Mouse (Mus musculus): ENCODE data around the gene Lair1. TPM values are rescaled to one million over a fixed set of nuclear protein-coding genes. Genes with fewer than 3 reads are reported as not detected.

Gene Lair1
- polyA plus RNA-seq, 1 experiment from 2014 or later = 2.6 TPM

DNA sequence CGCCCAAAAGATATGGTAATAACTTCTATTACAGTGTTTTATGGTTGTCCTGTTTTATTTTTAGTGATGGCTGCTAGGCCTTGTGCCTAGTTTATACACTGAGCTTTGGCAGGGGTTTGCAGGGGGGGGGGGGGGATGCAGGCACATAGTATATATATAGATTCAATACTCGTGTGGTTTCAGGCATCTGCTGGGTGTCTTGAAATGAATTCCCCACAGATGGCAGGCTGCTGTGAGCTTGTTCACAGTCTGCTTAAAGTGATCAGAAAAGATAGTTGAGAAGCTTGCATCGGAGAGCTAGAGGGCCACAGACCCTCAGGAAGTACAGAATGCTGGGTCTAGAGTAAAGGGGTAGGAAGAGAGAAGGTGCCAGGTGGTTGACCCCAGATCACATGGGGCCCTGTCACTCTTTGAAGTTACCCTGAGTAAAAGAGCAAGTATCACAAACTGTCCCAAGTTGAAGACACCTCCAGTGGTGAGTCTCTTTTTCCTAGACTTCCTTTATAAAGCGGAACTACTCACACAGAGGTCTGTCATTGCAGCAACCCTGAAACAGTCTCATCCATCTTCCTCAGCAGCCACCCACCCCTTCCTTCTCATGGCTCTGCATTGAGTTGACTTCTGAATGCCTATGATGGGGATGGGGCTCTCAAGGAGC, 24.4 kb upstream of the Lair1 start:
- ATAC-seq (ENCODE audit: low FRiP score) (no peak), DNase-seq (ENCODE audit: low spot score) (no peak)
- Histone ChIP-seq H3K36me3 (ENCODE audit: control insufficient read depth, insufficient read depth, low read length) (no peaks in the 10 kb centered on the region), H3K4me1 (replicated peaks; ENCODE audit: control insufficient read depth, insufficient read depth, low read length) (no peaks in the 10 kb centered on the region), H3K27ac (ENCODE audit: low read depth, low read length) (no peak overlapping the region), H3K9me3 (ENCODE audit: control insufficient read depth, low read length) (no peaks in the 10 kb centered on the region), H3K9ac (ENCODE audit: low read depth, low read length) (no peak overlapping the region), H3K4me3 (ENCODE audit: low read depth, low read length) (no peak overlapping the region), H3K4me2 (replicated peaks; ENCODE audit: low read depth, low read length) (no peak overlapping the region), H3K27me3 (ENCODE audit: control insufficient read depth, insufficient read depth, low read length) (no peaks in the 10 kb centered on the region)
- WGBS = 77% methylated on average over 4 of the region's 4 CpGs

DNA sequence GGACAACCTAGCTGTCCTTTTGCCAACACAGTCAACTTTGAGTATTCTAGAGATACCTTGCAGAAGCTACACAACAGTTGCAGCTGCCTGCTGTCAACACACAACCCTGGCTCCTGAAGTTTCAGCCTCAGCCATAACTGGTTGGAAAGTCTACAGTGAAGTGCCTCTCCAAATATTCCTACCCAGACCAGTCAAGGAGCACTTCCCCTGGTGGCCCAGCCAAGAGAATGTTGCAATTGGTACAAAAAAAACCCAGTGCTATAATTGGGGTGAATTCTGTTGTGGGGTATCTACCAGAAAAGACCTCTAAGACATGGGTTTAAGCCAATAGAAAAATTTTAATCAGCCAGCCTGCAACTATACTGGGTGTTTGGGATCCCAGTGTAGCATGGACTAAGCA, 22.6 kb upstream of the Lair1 start:
- no peaks in the 10 kb centered on the region for H3K4me1 ChIP-seq (replicated peaks; ENCODE audit: control insufficient read depth, insufficient read depth, low read length)
- no peaks in the 10 kb centered on the region for H3K36me3 ChIP-seq (ENCODE audit: control insufficient read depth, insufficient read depth, low read length)
- no peak overlapping the region for H3K9ac ChIP-seq (ENCODE audit: low read depth, low read length)
- no peak overlapping the region for H3K4me2 ChIP-seq (replicated peaks; ENCODE audit: low read depth, low read length)
- H3K9me3 ChIP-seq (ENCODE audit: control insufficient read depth, low read length) = no peaks in the 10 kb centered on the region
- no peak overlapping the region for H3K4me3 ChIP-seq (ENCODE audit: low read depth, low read length)
- H3K27me3 ChIP-seq (ENCODE audit: control insufficient read depth, insufficient read depth, low read length) = no peaks in the 10 kb centered on the region
- H3K27ac ChIP-seq (ENCODE audit: low read depth, low read length) = no peak overlapping the region
- ATAC-seq (ENCODE audit: low FRiP score) (no peak), DNase-seq (ENCODE audit: low spot score) (no peak)

DNA sequence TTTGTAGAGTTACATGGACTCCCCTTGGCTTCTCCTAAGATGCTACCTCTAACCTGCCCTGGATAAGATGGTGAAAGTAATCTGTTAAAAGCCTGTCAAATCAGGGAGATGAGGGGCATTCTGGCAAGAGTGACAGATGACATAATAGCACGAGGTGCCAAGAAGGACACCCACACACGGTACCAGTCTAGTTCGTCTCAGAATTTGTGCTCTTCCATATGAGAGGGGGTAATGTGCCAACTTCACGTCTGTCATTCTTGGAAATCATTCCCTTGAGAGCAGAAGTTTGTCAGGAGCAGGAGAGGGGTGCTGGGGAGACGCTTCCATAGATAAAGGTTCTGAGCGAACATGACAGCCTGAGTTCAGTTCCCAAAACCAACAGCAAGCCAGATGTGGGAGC, 21.2 kb upstream of the Lair1 start:
- Histone ChIP-seq H3K9me3 (ENCODE audit: control insufficient read depth, low read length) (no peaks in the 10 kb centered on the region), H3K36me3 (ENCODE audit: control insufficient read depth, insufficient read depth, low read length) (no peaks in the 10 kb centered on the region), H3K27ac (ENCODE audit: low read depth, low read length) (no peak overlapping the region), H3K4me2 (replicated peaks; ENCODE audit: low read depth, low read length) (no peak overlapping the region), H3K9ac (ENCODE audit: low read depth, low read length) (no peak overlapping the region), H3K4me3 (ENCODE audit: low read depth, low read length) (no peak overlapping the region), H3K4me1 (replicated peaks; ENCODE audit: control insufficient read depth, insufficient read depth, low read length) (no peaks in the 10 kb centered on the region), H3K27me3 (ENCODE audit: control insufficient read depth, insufficient read depth, low read length) (no peaks in the 10 kb centered on the region)
- ATAC-seq (ENCODE audit: low FRiP score) (no peak), DNase-seq (ENCODE audit: low spot score) (no peak)
- 69% methylated on average over 6 of the region's 6 CpGs for WGBS

DNA sequence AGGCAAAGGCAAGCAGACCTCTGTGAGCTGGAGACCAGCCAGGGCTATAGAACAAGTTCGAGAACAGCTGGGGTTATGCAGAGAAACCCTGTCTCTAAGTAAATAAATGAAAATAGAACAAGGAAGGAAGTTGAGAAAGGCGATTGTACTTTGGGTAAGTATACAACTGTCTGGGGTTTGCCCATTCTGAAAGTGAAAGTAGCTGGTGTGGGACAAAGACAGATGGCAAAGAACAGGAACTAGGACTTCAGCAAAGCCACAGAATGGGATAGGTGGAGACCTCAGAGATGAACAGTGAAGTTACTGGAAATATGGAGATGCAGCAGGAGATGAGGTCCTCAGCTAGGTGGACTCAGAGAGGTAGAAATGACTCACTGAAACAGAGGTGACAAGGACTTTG, 19.8 kb upstream of the Lair1 start:
- WGBS = 69% methylated on average over 2 of the region's 2 CpGs
- H3K36me3 ChIP-seq (ENCODE audit: control insufficient read depth, insufficient read depth, low read length) = no peaks in the 10 kb centered on the region
- DNase-seq (ENCODE audit: low spot score) (no peak), ATAC-seq (ENCODE audit: low FRiP score) (no peak)
- H3K27me3 ChIP-seq (ENCODE audit: control insufficient read depth, insufficient read depth, low read length) = no peaks in the 10 kb centered on the region
- no peak overlapping the region for H3K9ac ChIP-seq (ENCODE audit: low read depth, low read length)
- H3K4me1 ChIP-seq (replicated peaks; ENCODE audit: control insufficient read depth, insufficient read depth, low read length) = no peaks in the 10 kb centered on the region
- H3K9me3 ChIP-seq (ENCODE audit: control insufficient read depth, low read length) = no peaks in the 10 kb centered on the region
- H3K4me2 ChIP-seq (replicated peaks; ENCODE audit: low read depth, low read length) = no peak overlapping the region
- no peak overlapping the region for H3K27ac ChIP-seq (ENCODE audit: low read depth, low read length)
- no peak overlapping the region for H3K4me3 ChIP-seq (ENCODE audit: low read depth, low read length)

DNA sequence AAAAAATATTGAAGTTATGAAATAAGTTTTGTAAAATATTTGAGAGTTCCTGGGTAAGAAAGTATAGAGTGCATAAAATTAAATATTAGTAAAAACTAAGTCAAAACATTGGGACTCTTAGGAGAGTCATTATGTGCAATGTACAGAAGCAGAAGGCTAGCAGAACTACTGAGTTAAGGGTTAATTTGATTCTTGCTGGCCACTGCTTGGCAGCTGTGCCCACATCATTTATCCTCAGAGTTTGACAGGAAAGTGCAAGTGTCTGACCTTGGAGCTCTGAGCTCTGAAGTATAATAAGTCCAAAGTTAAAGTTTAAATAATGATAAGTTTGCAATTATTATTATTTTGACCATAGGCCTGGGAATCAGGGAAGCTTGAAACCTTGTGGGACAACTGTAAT, 18.7 kb upstream of the Lair1 start:
- ATAC-seq (ENCODE audit: low FRiP score) = no peak
- Histone ChIP-seq H3K9ac (ENCODE audit: low read depth, low read length) (no peak overlapping the region), H3K4me1 (replicated peaks; ENCODE audit: control insufficient read depth, insufficient read depth, low read length) (no peaks in the 10 kb centered on the region), H3K4me2 (replicated peaks; ENCODE audit: low read depth, low read length) (no peak overlapping the region), H3K27me3 (ENCODE audit: control insufficient read depth, insufficient read depth, low read length) (no peaks in the 10 kb centered on the region), H3K36me3 (ENCODE audit: control insufficient read depth, insufficient read depth, low read length) (no peaks in the 10 kb centered on the region), H3K4me3 (ENCODE audit: low read depth, low read length) (no peak overlapping the region), H3K9me3 (ENCODE audit: control insufficient read depth, low read length) (no peaks in the 10 kb centered on the region), H3K27ac (ENCODE audit: low read depth, low read length) (no peak overlapping the region)
- DNase-seq (ENCODE audit: low spot score) = no peak

DNA sequence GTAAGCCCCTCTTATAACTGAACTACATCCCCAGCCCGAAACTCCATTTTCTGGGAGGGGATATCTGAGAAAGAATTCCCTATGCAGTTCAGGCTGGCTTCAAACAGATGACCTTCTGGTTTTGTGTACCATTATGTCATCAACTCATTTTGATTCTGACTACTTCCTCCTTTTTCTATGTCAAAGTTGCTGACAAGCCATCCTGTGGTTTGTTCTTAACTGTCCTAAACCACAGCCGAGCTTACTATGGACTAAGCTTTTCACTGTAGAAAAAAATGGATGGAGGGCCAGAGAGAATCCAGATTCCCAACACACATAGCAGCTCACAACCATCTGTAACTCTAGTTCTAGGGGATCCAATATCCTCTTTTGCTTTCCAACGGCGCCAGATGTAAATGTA, 17.5 kb upstream of the Lair1 start:
- no peaks in the 10 kb centered on the region for H3K27me3 ChIP-seq (ENCODE audit: control insufficient read depth, insufficient read depth, low read length)
- 84% methylated on average over 4 of the region's 4 CpGs for WGBS
- ATAC-seq (ENCODE audit: low FRiP score) (no peak), DNase-seq (ENCODE audit: low spot score) (no peak)
- H3K36me3 ChIP-seq (ENCODE audit: control insufficient read depth, insufficient read depth, low read length) = no peaks in the 10 kb centered on the region
- no peak overlapping the region for H3K27ac ChIP-seq (ENCODE audit: low read depth, low read length)
- no peak overlapping the region for H3K4me2 ChIP-seq (replicated peaks; ENCODE audit: low read depth, low read length)
- H3K4me1 ChIP-seq (replicated peaks; ENCODE audit: control insufficient read depth, insufficient read depth, low read length) = no peaks in the 10 kb centered on the region
- H3K4me3 ChIP-seq (ENCODE audit: low read depth, low read length) = no peak overlapping the region
- H3K9me3 ChIP-seq (ENCODE audit: control insufficient read depth, low read length) = no peaks in the 10 kb centered on the region
- no peak overlapping the region for H3K9ac ChIP-seq (ENCODE audit: low read depth, low read length)

DNA sequence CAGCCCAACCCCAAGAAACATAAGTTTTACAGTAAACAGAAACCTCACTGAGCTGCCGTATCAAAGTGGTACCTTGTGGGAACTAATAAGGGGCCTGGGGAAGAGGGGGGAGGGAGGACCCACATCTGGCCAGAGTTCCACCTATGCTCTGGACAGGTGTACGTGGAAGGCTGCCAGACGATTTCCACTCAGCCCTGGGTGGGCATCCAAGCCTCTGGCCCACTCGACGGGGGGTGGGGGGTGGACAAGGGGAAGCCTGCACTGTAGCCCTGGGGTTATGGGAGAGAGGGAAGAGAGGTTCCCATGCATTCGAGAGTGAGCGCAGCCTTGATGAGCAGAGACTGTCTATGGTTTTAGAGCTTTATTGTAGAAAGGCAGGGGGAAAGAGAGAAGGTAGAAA, 16.5 kb upstream of the Lair1 start:
- no peaks in the 10 kb centered on the region for H3K36me3 ChIP-seq (ENCODE audit: control insufficient read depth, insufficient read depth, low read length)

DNA sequence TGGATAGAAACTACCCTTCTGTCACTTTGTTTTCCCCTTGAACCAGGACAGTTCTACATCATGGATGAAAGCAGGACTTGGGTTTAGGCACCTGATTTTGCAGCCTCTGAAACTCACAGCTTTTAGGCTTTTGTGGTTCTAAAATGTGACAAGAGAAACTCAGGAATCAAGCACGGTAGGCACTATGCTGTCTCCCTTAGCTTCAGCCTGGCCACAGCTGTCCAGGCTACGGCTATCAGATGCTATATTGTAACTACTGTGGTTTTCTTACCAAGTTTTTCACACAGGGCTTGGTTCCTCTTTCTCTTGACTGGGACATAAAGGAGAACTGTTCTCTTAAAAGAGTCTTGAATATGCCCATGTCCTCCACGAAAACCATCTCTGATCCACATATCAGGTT, 10.1 kb upstream of the Lair1 start:
- Histone ChIP-seq H3K27me3 (ENCODE audit: control insufficient read depth, insufficient read depth, low read length) (no peaks in the 10 kb centered on the region), H3K36me3 (ENCODE audit: control insufficient read depth, insufficient read depth, low read length) (no peaks in the 10 kb centered on the region), H3K4me3 (ENCODE audit: low read depth, low read length) (no peak overlapping the region), H3K27ac (ENCODE audit: low read depth, low read length) (no peak overlapping the region), H3K4me1 (replicated peaks; ENCODE audit: control insufficient read depth, insufficient read depth, low read length) (no peaks in the 10 kb centered on the region), H3K4me2 (replicated peaks; ENCODE audit: low read depth, low read length) (no peak overlapping the region), H3K9ac (ENCODE audit: low read depth, low read length) (no peak overlapping the region), H3K9me3 (ENCODE audit: control insufficient read depth, low read length) (no peaks in the 10 kb centered on the region)
- 85% methylated on average over 3 of the region's 3 CpGs for WGBS
- no peak for DNase-seq (ENCODE audit: low spot score)
- ATAC-seq (ENCODE audit: low FRiP score) = no peak

More for the DNA sequence above, 16.5 kb upstream of the Lair1 start:
- WGBS = 92% methylated on average over 7 of the region's 7 CpGs
- H3K9ac ChIP-seq (ENCODE audit: low read depth, low read length) = no peak overlapping the region
- no peak overlapping the region for H3K27ac ChIP-seq (ENCODE audit: low read depth, low read length)
- H3K27me3 ChIP-seq (ENCODE audit: control insufficient read depth, insufficient read depth, low read length) = no peaks in the 10 kb centered on the region
- no peak overlapping the region for H3K4me3 ChIP-seq (ENCODE audit: low read depth, low read length)
- ATAC-seq (ENCODE audit: low FRiP score) (no peak), DNase-seq (ENCODE audit: low spot score) (no peak)
- H3K9me3 ChIP-seq (ENCODE audit: control insufficient read depth, low read length) = no peaks in the 10 kb centered on the region
- H3K4me1 ChIP-seq (replicated peaks; ENCODE audit: control insufficient read depth, insufficient read depth, low read length) = no peaks in the 10 kb centered on the region
- H3K4me2 ChIP-seq (replicated peaks; ENCODE audit: low read depth, low read length) = no peak overlapping the region

DNA sequence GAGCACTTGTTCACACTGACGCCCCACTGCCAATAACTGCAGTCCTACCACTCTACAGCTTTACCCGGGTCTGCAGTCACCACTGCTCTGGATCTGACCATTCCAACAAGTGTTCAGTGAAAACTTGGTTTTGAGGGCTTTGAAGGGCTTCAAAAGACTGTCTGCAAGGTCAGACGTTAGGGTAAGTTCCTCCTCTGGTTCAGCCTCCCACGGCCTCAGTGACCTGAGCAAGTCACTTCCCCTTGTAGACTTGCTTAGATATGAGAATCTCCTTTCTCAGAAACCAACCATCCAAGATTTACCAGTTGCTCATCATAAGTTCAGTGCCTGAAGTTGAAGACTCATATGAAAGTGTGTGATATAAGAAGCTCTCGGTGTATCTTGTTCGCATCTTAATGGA, 8.1 kb upstream of the Lair1 start:
- H3K9me3 ChIP-seq (ENCODE audit: control insufficient read depth, low read length) = no peaks in the 10 kb centered on the region
- H3K36me3 ChIP-seq (ENCODE audit: control insufficient read depth, insufficient read depth, low read length) = no peaks in the 10 kb centered on the region
- no peak overlapping the region for H3K9ac ChIP-seq (ENCODE audit: low read depth, low read length)
- WGBS = 90% methylated on average over 6 of the region's 6 CpGs
- DNase-seq (ENCODE audit: low spot score) = no peak
- H3K4me3 ChIP-seq (ENCODE audit: low read depth, low read length) = no peak overlapping the region
- no peaks in the 10 kb centered on the region for H3K27me3 ChIP-seq (ENCODE audit: control insufficient read depth, insufficient read depth, low read length)
- no peaks in the 10 kb centered on the region for H3K4me1 ChIP-seq (replicated peaks; ENCODE audit: control insufficient read depth, insufficient read depth, low read length)
- no peak for ATAC-seq (ENCODE audit: low FRiP score)
- no peak overlapping the region for H3K4me2 ChIP-seq (replicated peaks; ENCODE audit: low read depth, low read length)
- no peak overlapping the region for H3K27ac ChIP-seq (ENCODE audit: low read depth, low read length)
